Mouse (Mus musculus) brain, embryonic 14.5 days (tissue): ENCODE measurements at regions not wholly inside any gene's neighbourhood (a gene's known extent, or its start where the extent isn't known, plus 50 kb on each side); places are given as distances from the start of the nearest gene placed in this dataset.

Experiments used
- CTCF ChIP-seq: fragments of 200-500 bp; IDR thresholded peaks from 2 replicates; pipeline ENCODE4 v1.5.1; 2012; ENCODE audit warnings: inconsistent platforms, mild to moderate bottlenecking, moderate library complexity, borderline replicate concordance; ENCODE audit not compliant: insufficient read depth, insufficient read length; ENCODE audit errors: extremely low read depth
- POLR2A ChIP-seq: fragments of 200-500 bp; IDR thresholded peaks from 2 replicates; pipeline ENCODE4 v1.6.1; 2012; ENCODE audit warnings: mild to moderate bottlenecking, inconsistent platforms, borderline replicate concordance; ENCODE audit not compliant: poor library complexity, insufficient read depth, insufficient read length, severe bottlenecking; ENCODE audit errors: extremely low read depth

DNA sequence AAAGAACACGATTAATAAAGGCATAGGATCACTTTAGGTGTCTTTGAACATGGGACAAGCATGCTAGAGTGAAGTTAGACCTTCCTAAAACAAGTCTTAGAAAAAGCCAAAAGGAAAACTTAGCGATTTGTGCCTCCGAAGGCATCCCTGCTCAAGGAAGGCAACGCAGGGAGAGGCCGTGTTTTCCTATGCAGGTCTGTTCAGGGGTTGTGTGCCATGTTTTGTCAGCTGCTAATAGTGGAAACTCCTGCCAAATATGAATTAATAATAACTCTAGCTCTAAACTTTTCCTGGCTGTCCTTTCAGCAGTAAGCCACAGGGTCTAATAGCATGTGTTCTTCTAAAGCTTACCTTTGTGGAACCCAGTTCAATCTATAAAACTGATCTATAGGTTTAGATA lies 168.4 kb upstream of the Ccdc122 start:
- TF ChIP-seq POLR2A = no peak
- no peak for TF ChIP-seq CTCF
